Mouse (Mus musculus) adrenal gland, postnatal 10 days (tissue): ENCODE data around the gene Ube2r2. TPM values are rescaled to one million over a fixed set of nuclear protein-coding genes. Genes with fewer than 3 reads are reported as not detected.
A peak's percentile ranks its signal among the peaks of the same experiment; 100 is the strongest.

Experiments used
- DNase-seq: peaks from one replicate; pipeline ENCODE4 v3.0.0; 2021; ENCODE audit warnings: mixed read lengths
- total RNA-seq, 2 experiments: library from RNA; stranded (reverse); gene quantifications; 2 replicates each; pipeline ENCODE4 v1.2.3; 2021

The Ube2r2 gene
- total RNA-seq, 2 experiments from 2014 or later, result 105 to 107 TPM

DNA sequence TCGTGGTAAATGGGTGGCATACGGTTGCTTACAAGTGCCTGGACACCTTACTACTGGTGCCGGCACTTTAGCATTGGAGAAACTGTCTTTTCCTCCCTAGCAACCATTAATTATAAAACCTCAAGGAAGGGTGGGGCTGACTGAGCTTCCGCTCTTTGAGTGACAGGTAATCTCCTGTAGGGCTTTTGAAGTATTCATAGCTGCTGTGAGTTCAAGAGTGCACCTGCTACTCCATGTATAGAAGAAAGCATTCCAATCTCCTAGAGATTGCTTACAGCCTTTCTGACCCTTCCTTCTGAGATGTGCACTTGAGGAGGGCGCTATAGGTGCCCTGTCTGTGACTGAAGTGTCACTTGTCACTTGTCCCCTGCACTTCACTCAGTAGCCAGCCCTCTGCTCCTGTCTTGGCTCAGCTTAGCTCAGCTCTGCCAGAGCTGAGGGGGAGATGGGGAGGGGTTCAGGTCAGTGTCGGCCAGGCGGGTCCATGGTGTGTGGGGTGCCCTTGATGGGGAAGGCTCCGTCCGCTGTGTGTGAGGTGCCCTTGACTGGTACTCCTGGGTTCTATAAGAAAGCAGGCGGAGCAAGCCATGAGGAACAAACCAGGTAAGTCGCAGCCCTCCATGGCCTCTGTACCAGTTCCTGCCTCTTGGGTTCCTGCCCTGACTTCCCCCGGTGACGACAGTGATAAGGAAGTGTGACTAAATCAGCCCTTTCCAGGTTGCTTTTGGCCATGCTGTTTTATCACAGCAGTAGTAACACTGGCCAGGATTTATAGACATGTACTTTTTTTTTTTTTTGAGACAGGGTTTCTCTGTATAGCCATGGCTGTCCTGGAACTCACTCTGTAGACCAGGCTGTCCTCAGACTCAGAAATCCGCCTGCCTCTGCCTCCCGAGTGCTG lies 44.5 kb downstream of the Ube2r2 start:
- DNase-seq, result no peak

DNA sequence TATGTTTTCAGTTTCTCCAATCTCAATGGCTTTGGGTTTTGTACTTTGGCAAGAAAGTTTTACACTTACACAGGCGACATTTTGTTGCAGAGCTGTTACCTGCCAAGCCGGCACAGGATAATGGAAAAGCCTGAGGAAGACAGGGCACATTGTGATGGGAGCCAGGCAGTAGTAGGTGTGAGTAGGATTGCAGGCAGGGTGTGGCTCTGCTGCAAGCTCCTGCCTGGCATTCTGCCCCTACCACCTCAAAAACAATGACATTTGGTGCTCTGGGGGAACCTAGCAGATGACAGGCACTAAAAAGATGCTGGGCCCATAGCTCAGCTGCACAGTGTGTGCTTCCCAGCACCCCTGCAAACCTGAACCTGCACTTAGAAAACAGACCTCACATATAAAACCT lies 54.3 kb downstream of the Ube2r2 start:
- no peak for DNase-seq

- no peak for DNase-seq
Observed at GRCm38 (mm10) chr4:41192544-41193512, 57.3 kb downstream of the Ube2r2 start.

GRCm38 (mm10) chr4:41195328-41195727 lies 59.8 kb downstream of the Ube2r2 start:
- no peak for DNase-seq

DNA sequence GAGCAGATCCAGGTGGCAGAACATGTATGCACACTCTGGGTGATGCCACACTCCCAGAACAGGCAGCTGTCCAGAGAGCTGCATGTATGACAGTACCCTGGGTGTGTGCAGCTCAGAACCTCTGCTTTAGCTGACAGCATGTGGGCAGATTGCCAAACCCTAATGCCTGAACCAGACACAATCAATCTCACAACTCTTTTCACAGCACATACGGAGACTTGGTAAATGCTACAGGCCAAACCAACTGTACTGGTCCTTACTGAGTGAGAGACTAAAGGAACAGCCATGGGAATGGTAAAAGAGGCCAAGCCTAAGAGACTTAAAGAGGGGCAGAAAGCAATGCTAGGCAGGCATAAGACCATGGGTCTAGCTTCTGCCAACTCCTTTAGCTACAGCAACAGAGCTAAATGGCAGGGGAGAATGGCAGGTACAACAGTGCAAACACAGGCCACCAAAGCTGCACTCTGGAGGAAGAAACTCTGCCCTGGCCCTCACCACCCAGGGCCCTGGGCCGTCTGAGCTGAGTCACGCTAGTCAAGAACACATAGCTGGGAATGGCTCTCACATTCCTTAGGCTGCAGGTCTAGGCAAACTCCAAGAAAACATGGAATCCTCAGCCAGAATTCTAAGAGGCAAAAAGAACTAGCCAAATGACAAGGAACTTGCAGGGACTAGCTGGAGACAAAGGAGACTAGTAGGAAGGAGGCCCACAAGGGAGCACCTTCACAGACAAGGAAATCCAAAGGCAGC lies 61.5 kb downstream of the Ube2r2 start:
- peak; percentile 46 for DNase-seq

- no peak for DNase-seq
Observed at GRCm38 (mm10) chr4:41202135-41202534, 66.6 kb downstream of the Ube2r2 start.

GRCm38 (mm10) chr4:41205751-41206150 lies 70.2 kb downstream of the Ube2r2 start:
- no peak for DNase-seq

GRCm38 (mm10) chr4:41208050-41208449 lies 72.5 kb downstream of the Ube2r2 start:
- DNase-seq, result no peak

DNA sequence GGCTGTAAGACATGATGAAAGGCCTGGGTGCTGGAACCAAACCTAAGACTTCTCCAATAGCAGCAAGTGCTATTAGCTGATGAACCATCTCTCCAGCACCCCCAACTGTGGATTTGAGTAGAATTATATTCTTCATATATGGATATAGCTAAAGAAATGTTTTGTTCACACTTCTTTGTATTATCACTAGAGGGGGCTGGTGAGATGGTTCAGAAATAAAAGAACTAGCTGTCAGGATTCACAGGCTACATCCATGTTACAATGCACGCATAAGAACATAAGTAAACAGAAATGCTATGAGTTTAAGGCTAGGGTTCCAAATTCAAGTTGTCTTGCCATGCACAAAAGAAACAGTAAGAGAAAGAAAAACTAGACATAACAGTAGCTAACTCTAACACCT lies 89.9 kb downstream of the Ube2r2 start:
- no peak for DNase-seq

DNA sequence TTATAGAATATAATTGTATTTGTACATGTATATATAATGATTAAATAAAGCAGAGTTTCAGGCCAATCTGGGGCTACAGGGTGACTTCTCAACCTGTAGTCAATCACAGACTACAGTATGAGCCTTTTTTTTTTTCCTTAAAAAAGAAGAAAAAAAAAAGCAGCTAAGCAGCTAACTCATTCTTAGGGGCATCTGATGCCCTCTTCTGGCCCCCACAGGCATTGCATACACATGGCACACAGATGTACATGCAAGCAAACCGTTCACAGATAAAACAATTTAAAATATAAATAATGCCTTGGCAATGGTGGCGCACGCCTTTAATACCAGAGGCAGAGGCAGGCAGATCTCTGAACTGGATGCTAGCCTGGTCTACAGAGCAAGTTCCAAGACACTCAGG lies 90.8 kb downstream of the Ube2r2 start:
- peak; percentile 60 for DNase-seq

DNA sequence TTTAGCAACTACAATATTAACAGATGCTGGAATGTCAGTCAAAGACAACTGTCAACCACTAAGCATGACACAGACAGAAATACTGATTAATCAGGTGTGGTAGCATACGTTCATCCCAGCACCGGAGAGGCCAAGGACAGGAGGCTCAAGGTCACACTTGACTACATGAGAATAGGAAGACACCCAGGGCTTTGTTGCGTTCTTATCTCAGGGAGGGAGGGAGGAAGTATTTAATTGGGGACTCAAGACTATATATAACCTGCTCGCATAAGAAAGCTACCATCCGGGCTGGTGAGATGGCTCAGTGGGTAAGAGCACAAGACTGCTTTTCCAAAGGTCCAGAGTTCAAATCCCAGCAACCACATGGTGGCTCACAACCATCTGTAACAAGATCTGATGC lies 100.1 kb downstream of the Ube2r2 start:
- DNase-seq, result no peak

- no peak for DNase-seq
Observed at GRCm38 (mm10) chr4:41240916-41241315, 105.4 kb downstream of the Ube2r2 start.

Other genes starting within 250 kb of the Ube2r2 start
- gene Spink4, start 215.7 kb upstream of the Ube2r2 start, total RNA-seq, result 1 to 10 TPM; 4.6 to 4.8 TPM
- gene Bag1, start 187.4 kb upstream of the Ube2r2 start, total RNA-seq, result 100 to 1,000 TPM; 257 to 267 TPM
- 10 to 100 TPM; 62.5 to 69.9 TPM for gene Chmp5, start 187.3 kb upstream of the Ube2r2 start, total RNA-seq
- 10 to 100 TPM; 54.9 to 66.9 TPM for gene Nfx1, start 164.8 kb upstream of the Ube2r2 start, total RNA-seq
- gene Aqp7, start 87.6 kb upstream of the Ube2r2 start, total RNA-seq, result 10 to 100 TPM; 71.9 to 79.4 TPM
- gene Aqp3, start 37.6 kb upstream of the Ube2r2 start, total RNA-seq, result under 1 TPM; 0.63 to 0.76 TPM
- 10 to 100 TPM; 35.7 to 41.3 TPM for gene Nol6, start 11.3 kb upstream of the Ube2r2 start, total RNA-seq
- gene Ubap2, start 139.4 kb downstream of the Ube2r2 start, total RNA-seq, result 10 to 100 TPM; 39.0 to 46.7 TPM
- gene Dcaf12, start 179.1 kb downstream of the Ube2r2 start, total RNA-seq, result 10 to 100 TPM; 47.2 to 51.8 TPM
- 10 to 100 TPM; 40.7 to 50.5 TPM for gene Ubap1, start 213.3 kb downstream of the Ube2r2 start, total RNA-seq